Mouse (Mus musculus): ENCODE data around the gene Irf4.

The Irf4 gene

DNA sequence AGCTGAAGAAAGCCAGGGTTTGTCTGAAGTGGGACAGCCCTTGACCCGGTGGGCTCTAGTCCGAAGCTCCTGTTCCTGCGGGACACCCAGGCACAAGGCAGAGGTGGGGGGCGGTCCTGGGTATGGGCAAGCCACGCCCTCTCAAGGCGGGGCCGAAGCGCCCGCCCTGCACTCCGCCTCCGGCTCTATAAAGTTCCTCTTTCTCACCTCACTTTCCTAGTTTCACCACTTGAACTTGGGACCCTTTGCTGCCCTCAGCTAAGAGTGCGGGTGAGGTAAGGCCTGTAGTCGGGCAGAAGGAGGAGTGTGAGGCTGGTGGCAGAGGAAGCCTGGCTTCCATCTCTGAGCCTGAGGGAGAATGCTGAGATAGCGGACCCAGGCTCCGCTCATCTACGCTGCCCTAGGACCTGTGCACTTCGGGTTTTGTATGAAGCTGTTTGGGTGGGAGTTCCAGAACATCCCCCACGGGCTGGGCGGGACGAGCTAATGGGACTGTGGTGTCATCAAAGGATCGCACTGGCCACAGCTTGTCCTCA is at the start of gene Irf4:
TSS of gene Irf4 (plus strand) at position 206 of the 536 bp plus-strand sequence.
- no peak for DNase-seq (ENCODE audit: low spot score)

- no peak for DNase-seq (ENCODE audit: low spot score)
These were observed 46.3 kb upstream of the Irf4 start for GRCm38 (mm10) chr13:30702695-30703094.

DNA sequence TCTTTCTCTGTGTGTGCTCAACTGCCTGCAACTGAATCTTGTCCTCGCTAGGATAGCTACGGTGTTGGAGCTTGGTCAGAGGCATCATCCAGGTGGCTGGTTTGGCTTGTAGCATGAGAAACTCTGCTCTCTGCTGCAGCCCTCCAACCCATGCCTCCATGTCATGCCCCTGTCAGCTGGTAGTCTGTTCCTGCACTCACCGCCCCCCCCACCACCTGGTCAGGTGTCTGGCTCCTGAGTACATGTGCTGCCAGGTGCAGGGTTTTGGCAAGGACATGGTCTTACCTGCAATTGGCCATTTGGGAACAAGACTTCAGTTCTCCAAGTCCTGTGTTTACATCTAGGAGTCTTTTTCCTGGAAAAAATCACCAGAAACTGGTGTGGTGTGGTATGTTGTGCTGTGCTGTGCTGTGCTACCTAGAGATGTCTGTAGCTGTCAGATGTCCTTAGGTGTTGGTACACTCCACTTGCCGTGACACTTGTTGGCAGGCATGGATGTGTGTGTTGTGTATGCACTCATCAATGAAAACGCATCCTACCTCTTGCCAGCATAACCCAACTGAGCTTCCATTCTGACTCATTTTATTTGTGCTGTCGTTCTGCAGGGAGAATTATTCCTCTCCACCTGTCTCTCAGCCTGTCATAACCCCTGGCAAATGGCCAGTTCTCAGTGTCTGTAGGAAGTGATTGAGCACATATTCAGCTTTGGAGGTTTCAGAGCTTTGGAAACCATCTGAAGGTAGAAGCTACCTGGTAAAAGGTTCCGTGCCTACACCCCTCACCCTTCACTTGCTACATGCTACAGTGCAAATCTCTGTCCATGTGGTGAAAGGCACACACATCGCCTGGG is 44.6 kb upstream of the Irf4 start:
- no peak for DNase-seq (ENCODE audit: low spot score)

GRCm38 (mm10) chr13:30711066-30711465 is 38.0 kb upstream of the Irf4 start:
- no peak for DNase-seq (ENCODE audit: low spot score)

DNA sequence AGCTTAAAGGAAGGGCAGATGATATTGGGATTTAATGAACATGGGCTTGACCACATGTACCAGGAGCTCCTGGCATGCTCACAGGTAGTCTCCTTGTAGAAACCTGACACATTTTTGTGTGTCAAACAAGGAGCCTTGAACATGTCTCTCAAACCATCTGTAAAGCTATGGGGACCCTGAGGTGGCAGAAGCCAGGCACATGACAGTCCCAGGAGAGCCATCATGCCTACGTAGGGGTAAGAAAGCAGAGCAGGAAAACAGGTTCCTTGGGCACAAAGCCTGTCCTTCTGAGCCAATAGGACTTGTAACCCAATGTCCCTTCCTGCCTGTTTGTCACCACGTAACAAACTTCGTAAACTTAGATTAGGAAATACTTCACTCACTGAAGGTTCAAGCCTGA is 37.3 kb upstream of the Irf4 start:
- DNase-seq (ENCODE audit: low spot score) = no peak

DNA sequence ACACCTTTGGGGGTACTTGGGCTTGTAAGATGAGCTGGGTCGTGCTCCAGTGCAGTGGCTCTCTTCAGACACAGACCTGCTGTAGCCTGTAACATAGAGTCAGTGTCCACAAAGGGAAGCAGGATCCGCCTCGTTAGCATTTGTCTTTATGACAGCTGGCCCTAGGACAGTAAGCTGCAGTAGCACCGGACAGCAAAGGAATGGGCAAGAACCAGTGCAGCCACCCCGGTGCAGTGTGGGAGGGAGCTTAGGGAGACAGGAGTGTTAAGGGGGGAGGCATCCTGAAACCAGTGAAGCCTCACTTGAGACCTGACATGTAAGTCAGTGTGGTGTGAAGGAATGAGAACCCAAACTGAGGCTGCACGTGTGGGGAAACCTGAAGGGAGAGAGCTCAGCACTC is 36.7 kb upstream of the Irf4 start:
- DNase-seq (ENCODE audit: low spot score) = no peak

- DNase-seq (ENCODE audit: low spot score) = no peak
These were observed 35.4 kb upstream of the Irf4 start for GRCm38 (mm10) chr13:30713621-30714020.

DNA sequence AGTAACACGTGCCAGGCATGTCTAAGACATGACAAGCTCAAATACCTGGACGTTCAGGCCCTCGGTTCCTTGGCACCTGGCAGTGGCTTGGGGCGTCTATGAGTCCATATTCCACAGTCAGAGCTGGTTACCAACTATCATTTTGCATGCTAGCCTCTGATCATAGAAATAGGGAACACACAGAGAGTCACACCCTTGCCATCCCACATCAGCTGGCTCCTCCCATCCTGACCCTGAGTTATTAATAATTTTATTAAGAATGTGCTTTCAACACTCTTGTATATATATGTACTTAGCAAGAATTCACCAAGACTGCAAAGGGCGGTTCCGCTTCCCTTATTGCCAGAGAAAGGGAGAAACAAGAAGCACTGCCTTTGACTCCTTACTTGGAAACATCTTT is 34.5 kb upstream of the Irf4 start:
- DNase-seq (ENCODE audit: low spot score) = no peak

DNA sequence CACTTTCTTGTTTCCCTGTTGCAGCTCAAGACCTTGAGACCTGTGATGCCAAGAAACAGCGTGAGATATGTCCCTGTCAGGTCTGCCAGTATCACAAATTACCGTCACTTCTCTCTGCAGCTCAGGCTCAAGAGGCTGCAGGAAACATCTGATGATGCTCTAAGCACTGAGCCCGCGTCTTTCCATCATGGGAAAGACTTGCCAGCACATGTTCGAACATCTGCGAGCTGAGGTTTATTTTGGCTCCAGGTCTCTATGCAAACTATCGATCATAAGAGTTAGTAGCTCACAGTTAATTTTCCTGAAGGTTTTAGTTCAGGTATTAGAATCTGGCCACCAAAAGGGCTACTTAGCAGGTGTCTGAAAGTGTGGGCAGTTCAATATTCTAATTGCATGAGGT is 34.0 kb upstream of the Irf4 start:
- no peak for DNase-seq (ENCODE audit: low spot score)

- DNase-seq (ENCODE audit: low spot score) = no peak
These were observed 33.5 kb upstream of the Irf4 start for GRCm38 (mm10) chr13:30715573-30715972.

DNA sequence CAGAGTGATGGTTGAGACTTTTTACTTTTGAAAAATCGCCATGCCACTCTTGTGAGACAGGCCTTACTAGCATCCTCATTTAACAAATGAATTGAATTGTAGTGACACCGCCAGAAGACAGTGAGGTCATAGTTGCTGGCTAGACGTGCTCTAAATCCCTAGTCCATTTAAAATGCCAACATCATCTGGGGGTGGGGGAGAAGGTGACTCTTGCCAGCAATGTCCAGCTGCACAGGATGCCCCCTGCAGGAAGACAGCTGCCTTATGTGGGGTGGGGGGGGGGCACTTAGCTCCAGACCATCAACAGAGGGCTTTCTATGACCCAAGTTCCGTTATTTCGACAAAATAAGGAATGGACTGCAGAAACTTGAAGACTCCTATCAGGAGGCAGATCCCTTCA is 32.4 kb upstream of the Irf4 start:
- no peak for DNase-seq (ENCODE audit: low spot score)

GRCm38 (mm10) chr13:30722601-30723000 is 26.4 kb upstream of the Irf4 start:
- DNase-seq (ENCODE audit: low spot score) = no peak

GRCm38 (mm10) chr13:30723258-30723657 is 25.8 kb upstream of the Irf4 start:
- DNase-seq (ENCODE audit: low spot score) = no peak

DNA sequence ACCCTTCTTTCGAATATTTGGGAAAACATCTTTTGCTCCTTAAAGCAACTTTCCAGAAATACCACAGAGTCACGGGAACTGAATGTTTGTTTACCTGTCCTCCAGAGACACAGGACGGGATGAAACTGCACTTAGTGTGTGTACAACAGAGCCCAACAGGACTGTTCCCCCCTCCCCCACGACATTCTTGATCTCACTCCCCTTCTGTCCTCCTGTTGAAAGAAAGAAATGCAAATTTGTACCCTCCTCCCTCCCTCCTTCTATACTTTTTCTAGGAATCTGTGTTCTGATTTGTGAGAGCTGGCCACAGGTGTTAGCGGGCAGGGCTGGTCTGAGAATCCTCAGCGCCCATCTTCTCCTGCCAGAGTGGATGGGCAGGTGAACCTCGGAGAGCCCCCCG is 25.2 kb upstream of the Irf4 start:
- no peak for DNase-seq (ENCODE audit: low spot score)

DNA sequence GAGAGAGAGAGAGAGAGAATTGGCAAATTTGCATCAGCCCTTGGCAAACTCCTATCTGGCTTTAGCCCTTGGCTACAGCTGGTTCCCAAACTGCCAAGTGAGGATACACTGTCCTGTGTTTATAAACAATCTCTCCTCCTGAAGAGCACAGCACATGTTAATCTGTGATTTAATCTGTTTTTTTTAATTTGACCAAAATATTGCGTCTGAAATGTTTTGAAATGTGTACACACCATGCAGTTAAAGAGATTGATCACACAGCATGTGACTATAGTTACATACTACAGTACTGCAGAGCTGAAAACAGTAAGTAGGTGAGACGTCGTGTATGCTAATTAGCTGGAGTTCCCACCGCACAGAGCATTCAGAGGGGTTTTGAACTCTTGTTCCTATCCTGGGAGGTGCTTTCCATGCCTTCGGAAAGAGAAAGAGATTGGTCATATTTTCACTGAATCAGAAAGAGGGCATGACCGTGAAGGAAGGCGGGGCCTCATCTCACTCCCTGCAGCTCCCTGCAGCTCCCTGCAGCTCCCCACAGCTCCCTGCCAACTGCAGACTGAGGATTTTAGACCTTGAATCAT is 24.2 kb upstream of the Irf4 start:
- no peak for DNase-seq (ENCODE audit: low spot score)

DNA sequence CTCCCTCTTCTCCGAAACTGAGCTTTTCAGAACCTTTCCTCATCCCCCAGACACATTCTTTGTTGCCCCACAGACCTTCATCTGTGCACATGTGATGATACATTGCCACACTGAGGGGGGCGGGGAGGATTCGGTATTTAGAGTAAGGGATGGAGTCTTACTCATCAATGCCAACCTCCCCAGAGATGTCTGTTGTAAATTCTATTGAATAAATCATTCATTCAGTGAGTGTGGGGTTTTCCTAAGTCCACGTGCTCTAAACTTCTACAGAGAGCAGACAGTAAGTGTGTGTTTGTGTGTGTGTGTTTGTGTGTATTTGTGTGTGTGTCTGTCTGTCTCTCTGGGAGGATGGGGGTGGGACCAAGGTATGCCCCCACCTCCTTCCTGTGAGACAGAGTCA is 22.1 kb upstream of the Irf4 start:
- DNase-seq (ENCODE audit: low spot score) = no peak

DNA sequence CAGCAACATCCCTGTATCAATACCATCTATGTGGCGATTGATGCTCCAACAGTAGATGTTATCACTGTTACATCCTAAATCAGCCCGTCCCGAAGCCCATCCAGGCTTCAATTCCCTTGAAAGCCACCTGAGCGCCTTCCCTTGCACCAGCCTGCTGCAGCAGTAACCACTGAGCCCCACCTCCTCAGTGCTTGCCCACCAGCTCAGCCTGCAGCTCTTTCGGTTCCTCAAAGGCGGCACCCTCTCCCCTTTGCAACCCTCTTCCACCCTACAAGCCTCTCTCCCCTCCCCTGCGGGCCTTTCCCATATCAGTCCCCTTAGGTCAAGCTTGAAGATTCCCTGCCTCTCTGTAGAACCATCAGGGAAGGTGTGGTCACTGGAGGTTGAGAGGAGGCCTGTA is 20.9 kb upstream of the Irf4 start:
- DNase-seq (ENCODE audit: low spot score) = no peak

DNA sequence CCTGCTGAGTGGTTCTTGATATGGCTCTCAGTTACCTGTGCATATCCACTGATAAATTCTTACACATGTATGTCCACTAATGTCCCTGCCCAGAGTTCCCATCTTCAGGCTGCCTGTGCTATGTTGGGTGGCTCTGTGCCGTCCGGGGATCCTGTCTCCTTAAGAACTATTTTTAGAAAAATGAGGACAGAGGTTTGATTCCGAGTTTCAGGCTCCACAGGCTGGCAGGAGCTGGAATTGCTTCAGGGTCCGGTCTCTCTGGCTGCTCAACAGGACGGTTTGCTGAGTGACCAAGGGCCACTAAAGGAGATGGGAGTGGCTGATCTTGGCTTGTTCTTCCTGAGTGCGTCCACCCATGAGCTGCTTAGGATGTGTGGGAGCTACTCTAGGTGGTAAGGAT is 19.8 kb upstream of the Irf4 start:
- no peak for DNase-seq (ENCODE audit: low spot score)

GRCm38 (mm10) chr13:30730104-30730793 is 18.8 kb upstream of the Irf4 start:
- no peak for DNase-seq (ENCODE audit: low spot score)

- DNase-seq (ENCODE audit: low spot score) = no peak
These were observed 16.1 kb upstream of the Irf4 start for GRCm38 (mm10) chr13:30732709-30733445.

GRCm38 (mm10) chr13:30736721-30737120 is 12.3 kb upstream of the Irf4 start:
- no peak for DNase-seq (ENCODE audit: low spot score)

- no peak for DNase-seq (ENCODE audit: low spot score)
These were observed 11.8 kb upstream of the Irf4 start for GRCm38 (mm10) chr13:30737257-30737656.
